Mouse (Mus musculus) embryonic facial prominence, embryonic 15.5 days (tissue): Measurements from ENCODE around the gene Krt13. TPM values are rescaled to one million over a fixed set of nuclear protein-coding genes. Genes with fewer than 3 reads are reported as not detected.
A peak's percentile ranks its signal among the peaks of the same experiment; 100 is the strongest.

Experiments
- ATAC-seq: fragments of 200-750 bp; cut with Nextera tagmentation; 2 replicates; pipeline ENCODE4 v1.8.0; 2017; ENCODE audit warnings: low read depth, moderate TSS enrichment; ENCODE audit not compliant: insufficient number of reproducible peaks, low FRiP score, low TSS enrichment
- H3K27ac ChIP-seq: fragments of 300-500 bp; sonication (generic); replicated peaks from 2 replicates; pipeline ENCODE4 v1.5.1; 2015; ENCODE audit warnings: mild to moderate bottlenecking, inconsistent platforms
- H3K27me3 ChIP-seq: fragments of 300-500 bp; sonication (generic); 2 replicates; pipeline ENCODE4 v1.6.1; 2015; ENCODE audit warnings: inconsistent platforms
- H3K36me3 ChIP-seq: fragments of 300-500 bp; sonication (generic); 2 replicates; pipeline ENCODE4 v1.6.1; 2015; ENCODE audit warnings: mild to moderate bottlenecking, inconsistent platforms
- H3K4me1 ChIP-seq: fragments of 300-500 bp; sonication (generic); 2 replicates; pipeline ENCODE4 v1.6.1; 2015; ENCODE audit warnings: inconsistent platforms
- H3K4me2 ChIP-seq: fragments of 300-500 bp; sonication (generic); replicated peaks from 2 replicates; pipeline ENCODE4 v1.6.1; 2015; ENCODE audit warnings: mild to moderate bottlenecking, inconsistent platforms
- H3K4me3 ChIP-seq: fragments of 300-500 bp; sonication (generic); replicated peaks from 2 replicates; pipeline ENCODE4 v1.5.1; 2015; ENCODE audit warnings: mild to moderate bottlenecking, inconsistent platforms
- H3K9ac ChIP-seq: fragments of 300-500 bp; sonication (generic); 2 replicates; pipeline ENCODE4 v1.6.1; 2015; ENCODE audit warnings: inconsistent platforms
- H3K9me3 ChIP-seq: fragments of 300-500 bp; sonication (generic); replicated peaks from 2 replicates; pipeline ENCODE4 v1.6.1; 2016; ENCODE audit warnings: inconsistent platforms
- WGBS: fragments of 180-500 bp; shearing (Covaris S2); methylation state at CpG from one replicate; pipeline ENCODE4 v1.1.7; 2015; 5-methylcytosine and 5-hydroxymethylcytosine counted together
- polyA plus RNA-seq: library from polyadenylated mRNA; unstranded; fragments of >200 nt; fragmentation: Nextera tagmentation; extraction: Ambion mirVana; gene quantifications from 2 replicates; pipeline ENCODE4 v1.2.1, GENCODE M21; 2015

The Krt13 gene
- polyA plus RNA-seq, result 155 and 225 TPM in 2 replicates

- no peak for ATAC-seq
- Histone ChIP-seq H3K27ac (no peak within 1 kb of the TSS), H3K9me3 (no peaks in the 10 kb centered on the region), H3K9ac (no peak within 1 kb of the TSS), H3K4me1 (no peaks in the 10 kb centered on the region), H3K4me2 (no peak within 1 kb of the TSS), H3K27me3 (no peaks in the 10 kb centered on the region), H3K4me3 (no peak within 1 kb of the TSS), H3K36me3 (no peaks in the 10 kb centered on the region)
- 78% methylated on average over 3 of the region's 3 CpGs for WGBS
Observed at GRCm38 (mm10) chr11:100121466-100121865, at the start of gene Krt13. Gene Krt13 (minus strand): TSS chr11:100121566.

GRCm38 (mm10) chr11:100168765-100169762 is 47.7 kb upstream of the Krt13 start:
- Histone ChIP-seq H3K27ac (no peak overlapping the region), H3K27me3 (no peaks in the 10 kb centered on the region), H3K4me2 (no peak overlapping the region), H3K9me3 (no peaks in the 10 kb centered on the region), H3K9ac (no peak overlapping the region), H3K36me3 (no peaks in the 10 kb centered on the region), H3K4me1 (peaks cover 7% of the 10 kb centered on the region; the same call in 1 of the 2 replicates), H3K4me3 (no peak overlapping the region)
- ATAC-seq, result no peak
- WGBS, result 29% methylated on average over 14 of the region's 14 CpGs

GRCm38 (mm10) chr11:100168071-100168470 is 46.7 kb upstream of the Krt13 start:
- no peak overlapping the region for H3K9ac ChIP-seq
- H3K9me3 ChIP-seq, result no peaks in the 10 kb centered on the region
- H3K4me3 ChIP-seq, result no peak overlapping the region
- no peak for ATAC-seq
- H3K4me1 ChIP-seq, result peaks cover 7% of the 10 kb centered on the region; the same call in 1 of the 2 replicates
- no peak overlapping the region for H3K4me2 ChIP-seq
- 63% methylated on average over 8 of the region's 8 CpGs for WGBS
- H3K27me3 ChIP-seq, result no peaks in the 10 kb centered on the region
- H3K36me3 ChIP-seq, result no peaks in the 10 kb centered on the region
- 0 out of 2 replicates have a peak overlapping the region, but pooled peaks have one; percentile 1 for H3K27ac ChIP-seq

- no peak overlapping the region for H3K4me2 ChIP-seq
- H3K9ac ChIP-seq, result no peak overlapping the region
- H3K4me3 ChIP-seq, result no peak overlapping the region
- H3K36me3 ChIP-seq, result no peaks in the 10 kb centered on the region
- H3K9me3 ChIP-seq, result no peaks in the 10 kb centered on the region
- ATAC-seq, result no peak
- H3K4me1 ChIP-seq, result peaks cover 7% of the 10 kb centered on the region; the same call in 1 of the 2 replicates
- WGBS, result 50% methylated on average over 7 of the region's 7 CpGs
- no peak overlapping the region for H3K27ac ChIP-seq
- no peaks in the 10 kb centered on the region for H3K27me3 ChIP-seq
Observed at GRCm38 (mm10) chr11:100164392-100164791, 43.0 kb upstream of the Krt13 start.

DNA sequence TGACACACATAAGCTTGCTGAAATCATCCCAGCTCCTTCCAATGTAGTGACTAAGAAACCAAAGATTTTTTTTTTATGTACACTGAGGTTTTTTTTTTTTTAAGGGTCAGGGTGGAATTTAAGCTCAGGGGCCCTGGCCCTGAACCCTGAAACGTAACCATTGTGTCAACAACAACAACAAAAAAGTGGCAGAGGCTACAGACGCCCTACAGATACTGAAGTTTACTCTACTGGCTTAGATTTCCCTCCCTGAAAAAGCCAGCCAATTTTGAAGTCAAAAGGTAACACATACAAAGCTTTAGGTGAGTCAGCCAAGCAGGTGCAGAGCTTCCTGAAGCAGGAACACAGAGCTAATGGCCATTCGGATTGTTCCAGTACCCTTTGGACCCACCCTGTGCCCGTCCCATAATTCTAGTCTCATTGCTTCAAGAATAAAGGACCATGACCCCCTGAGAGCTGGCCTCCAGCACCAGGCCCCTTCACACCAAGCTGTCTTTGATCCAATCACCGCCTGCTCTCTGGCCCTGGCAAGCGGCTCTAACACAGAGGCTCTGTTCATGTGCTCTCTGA is 36.6 kb upstream of the Krt13 start:
- Histone ChIP-seq H3K36me3 (no peaks in the 10 kb centered on the region), H3K27ac (no peak overlapping the region), H3K9ac (no peak overlapping the region), H3K9me3 (no peaks in the 10 kb centered on the region), H3K27me3 (no peaks in the 10 kb centered on the region), H3K4me2 (no peak overlapping the region), H3K4me1 (no peaks in the 10 kb centered on the region; the same call in 1 of the 2 replicates), H3K4me3 (no peak overlapping the region)
- no peak for ATAC-seq
- WGBS, result 54% methylated on average over 6 of the region's 6 CpGs

- Histone ChIP-seq H3K9me3 (no peaks in the 10 kb centered on the region), H3K36me3 (no peaks in the 10 kb centered on the region), H3K27ac (no peak overlapping the region), H3K4me1 (peaks cover 3% of the 10 kb centered on the region; the same call in 1 of the 2 replicates), H3K4me3 (no peak overlapping the region), H3K9ac (no peak overlapping the region), H3K4me2 (no peak overlapping the region), H3K27me3 (no peaks in the 10 kb centered on the region)
- no peak for ATAC-seq
- 72% methylated on average over 3 of the region's 3 CpGs for WGBS
Observed at GRCm38 (mm10) chr11:100157331-100157730, 36.0 kb upstream of the Krt13 start.

- Histone ChIP-seq H3K9ac (no peak overlapping the region), H3K27ac (peak overlapping the region; percentile 44; the same call in 1 of the 2 replicates), H3K9me3 (no peaks in the 10 kb centered on the region), H3K4me3 (no peak overlapping the region), H3K36me3 (no peaks in the 10 kb centered on the region), H3K27me3 (no peaks in the 10 kb centered on the region), H3K4me1 (peaks cover 5% of the 10 kb centered on the region; the same call in 1 of the 2 replicates), H3K4me2 (no peak overlapping the region)
- ATAC-seq, result peak; percentile 60; the same call in 1 of the 2 replicates
- WGBS, result 54% methylated on average over 8 of the region's 8 CpGs
Observed at GRCm38 (mm10) chr11:100155497-100156255, 34.3 kb upstream of the Krt13 start.

GRCm38 (mm10) chr11:100148615-100149330 is 27.4 kb upstream of the Krt13 start, which contains the start of gene Krt19:
Gene Krt19 (minus strand): TSS chr11:100148665.
- H3K4me3 ChIP-seq, result no peak within 1 kb of the TSS
- H3K9ac ChIP-seq, result no peak within 1 kb of the TSS
- WGBS, result 47% methylated on average over 9 of the region's 9 CpGs
- H3K9me3 ChIP-seq, result no peaks in the 10 kb centered on the region
- peaks cover 32% of the 10 kb centered on the region for H3K27me3 ChIP-seq
- ATAC-seq, result no peak
- H3K4me2 ChIP-seq, result no peak within 1 kb of the TSS
- H3K36me3 ChIP-seq, result no peaks in the 10 kb centered on the region
- no peak within 1 kb of the TSS for H3K27ac ChIP-seq
- peaks cover 18% of the 10 kb centered on the region; the same call in 1 of the 2 replicates for H3K4me1 ChIP-seq

DNA sequence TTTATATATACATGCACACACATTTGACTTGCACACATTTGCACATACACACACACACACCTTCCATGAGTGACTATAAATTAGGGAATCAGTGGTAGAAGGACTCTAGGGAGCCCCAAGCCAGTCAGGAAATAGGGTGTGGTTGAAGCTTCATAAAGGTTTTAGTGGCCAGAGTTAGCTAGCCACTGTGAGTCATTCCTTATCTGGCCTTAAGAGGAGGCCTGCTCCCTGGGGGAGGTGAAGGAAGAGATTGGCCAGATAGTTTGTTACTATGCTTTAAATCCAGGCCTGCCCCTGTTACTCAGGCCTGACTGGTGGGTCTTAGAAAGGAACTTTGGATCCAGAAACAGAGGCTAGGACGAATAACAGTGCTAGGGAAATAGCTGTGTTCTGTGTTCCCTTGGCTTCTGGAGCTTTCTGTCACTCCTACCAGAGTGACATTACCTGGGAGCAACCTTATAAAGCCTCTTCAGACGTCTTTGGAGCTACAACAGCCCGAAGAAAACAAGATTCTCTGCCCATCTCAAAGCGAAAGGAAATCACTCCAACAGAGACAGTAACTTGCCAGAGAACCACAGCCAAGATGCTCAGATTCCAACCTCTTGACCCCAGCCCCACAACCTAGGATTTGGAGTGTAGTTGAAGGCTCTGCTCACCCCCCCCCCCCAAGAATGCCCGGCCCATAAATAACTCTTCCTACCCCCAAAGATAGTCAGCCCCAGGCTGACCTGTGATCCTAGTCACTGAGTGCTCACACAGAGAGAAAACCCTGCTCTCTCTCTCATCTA is 26.4 kb upstream of the Krt13 start:
- no peak overlapping the region for H3K4me3 ChIP-seq
- no peaks in the 10 kb centered on the region for H3K36me3 ChIP-seq
- peaks cover 18% of the 10 kb centered on the region; the same call in 1 of the 2 replicates for H3K4me1 ChIP-seq
- no peak overlapping the region for H3K27ac ChIP-seq
- no peak overlapping the region for H3K9ac ChIP-seq
- ATAC-seq, result no peak
- no peaks in the 10 kb centered on the region for H3K9me3 ChIP-seq
- H3K27me3 ChIP-seq, result peaks cover 33% of the 10 kb centered on the region
- 52% methylated on average over 5 of the region's 5 CpGs for WGBS
- H3K4me2 ChIP-seq, result no peak overlapping the region
